Mouse (Mus musculus): ENCODE data around the gene Naa16. TPM values are rescaled to one million over a fixed set of nuclear protein-coding genes. Genes with fewer than 3 reads are reported as not detected.

Naa16 gene
- total RNA-seq, 2 experiments from 2014 or later: 60.7 to 65.8 TPM

- ATAC-seq (replicated peaks; ENCODE audit: low FRiP score, poor library complexity, severe bottlenecking): no peak
Observed at GRCm38 (mm10) chr14:79335613-79336012, 55.0 kb downstream of the Naa16 start.

- no peak for ATAC-seq (replicated peaks; ENCODE audit: low FRiP score, poor library complexity, severe bottlenecking)
Observed at GRCm38 (mm10) chr14:79331936-79332335, 58.6 kb downstream of the Naa16 start.

GRCm38 (mm10) chr14:79330944-79331561 lies 59.5 kb downstream of the Naa16 start:
- ATAC-seq (replicated peaks; ENCODE audit: low FRiP score, poor library complexity, severe bottlenecking): peak; percentile 90

GRCm38 (mm10) chr14:79327033-79327432 lies 63.5 kb downstream of the Naa16 start:
- peak; percentile 68 for ATAC-seq (replicated peaks; ENCODE audit: low FRiP score, poor library complexity, severe bottlenecking)

- no peak for ATAC-seq (replicated peaks; ENCODE audit: low FRiP score, poor library complexity, severe bottlenecking)
Observed at GRCm38 (mm10) chr14:79324112-79324840, 66.3 kb downstream of the Naa16 start.

- no peak for ATAC-seq (replicated peaks; ENCODE audit: low FRiP score, poor library complexity, severe bottlenecking)
Observed at GRCm38 (mm10) chr14:79321881-79322280, 68.7 kb downstream of the Naa16 start.

- peak; percentile 94 for ATAC-seq (replicated peaks; ENCODE audit: low FRiP score, poor library complexity, severe bottlenecking)
Observed at GRCm38 (mm10) chr14:79321152-79321551, 69.4 kb downstream of the Naa16 start.

- ATAC-seq (replicated peaks; ENCODE audit: low FRiP score, poor library complexity, severe bottlenecking): no peak
Observed at GRCm38 (mm10) chr14:79317602-79318001, 73.0 kb downstream of the Naa16 start.

GRCm38 (mm10) chr14:79315877-79316276 lies 74.7 kb downstream of the Naa16 start:
- no peak for ATAC-seq (replicated peaks; ENCODE audit: low FRiP score, poor library complexity, severe bottlenecking)

- no peak for ATAC-seq (replicated peaks; ENCODE audit: low FRiP score, poor library complexity, severe bottlenecking)
Observed at GRCm38 (mm10) chr14:79314245-79315010, 76.2 kb downstream of the Naa16 start.

- ATAC-seq (replicated peaks; ENCODE audit: low FRiP score, poor library complexity, severe bottlenecking): no peak
Observed at GRCm38 (mm10) chr14:79313439-79314175, 77.0 kb downstream of the Naa16 start.

- ATAC-seq (replicated peaks; ENCODE audit: low FRiP score, poor library complexity, severe bottlenecking): no peak
Observed at GRCm38 (mm10) chr14:79312719-79313118, 77.9 kb downstream of the Naa16 start.

- ATAC-seq (replicated peaks; ENCODE audit: low FRiP score, poor library complexity, severe bottlenecking): no peak
Observed at GRCm38 (mm10) chr14:79311918-79312454, 78.6 kb downstream of the Naa16 start.

GRCm38 (mm10) chr14:79309115-79309514 lies 81.5 kb downstream of the Naa16 start:
- ATAC-seq (replicated peaks; ENCODE audit: low FRiP score, poor library complexity, severe bottlenecking): no peak

- no peak for ATAC-seq (replicated peaks; ENCODE audit: low FRiP score, poor library complexity, severe bottlenecking)
Observed at GRCm38 (mm10) chr14:79308364-79308763, 82.2 kb downstream of the Naa16 start.

GRCm38 (mm10) chr14:79307908-79308307 lies 82.7 kb downstream of the Naa16 start:
- no peak for ATAC-seq (replicated peaks; ENCODE audit: low FRiP score, poor library complexity, severe bottlenecking)

- peak; percentile 71 for ATAC-seq (replicated peaks; ENCODE audit: low FRiP score, poor library complexity, severe bottlenecking)
Observed at GRCm38 (mm10) chr14:79307138-79307537, 83.4 kb downstream of the Naa16 start.

GRCm38 (mm10) chr14:79304873-79305464 lies 85.6 kb downstream of the Naa16 start:
- no peak for ATAC-seq (replicated peaks; ENCODE audit: low FRiP score, poor library complexity, severe bottlenecking)

- peak; percentile 74 for ATAC-seq (replicated peaks; ENCODE audit: low FRiP score, poor library complexity, severe bottlenecking)
Observed at GRCm38 (mm10) chr14:79303150-79303549, 87.4 kb downstream of the Naa16 start.
